Mouse (Mus musculus) heart, embryonic 14.5 days (tissue): ENCODE measurements around the gene Higd1c. TPM values are rescaled to one million over a fixed set of nuclear protein-coding genes. Genes with fewer than 3 reads are reported as not detected.
"Not testable (repeated sequence)": the region's sequence is repeated elsewhere in the genome, so short reads cannot be mapped to it uniquely, and the experiment has no call there.

Source experiments
- ATAC-seq: fragments of 200-750 bp; cut with Nextera tagmentation; 2 replicates; pipeline ENCODE4 v1.8.0; 2017; ENCODE audit warnings: low read depth, moderate TSS enrichment; ENCODE audit not compliant: insufficient number of reproducible peaks, insufficient read depth, low FRiP score
- H3K27ac ChIP-seq, 2 experiments: fragments of 200-500 bp in 1 of 2; fragments of 300-500 bp in 1 of 2; sonication (generic) in 1 of 2; replicated peaks in 1 of 2; 2 replicates each; pipeline ENCODE4 v1.5.1; 2012 to 2014; ENCODE audit warnings: low read depth in 2 of 2, low read length in 2 of 2, control low read depth in 1 of 2, mild to moderate bottlenecking in 1 of 2, mixed read lengths in 1 of 2; ENCODE audit not compliant: control insufficient read depth in 1 of 2, insufficient read depth in 1 of 2
- H3K27me3 ChIP-seq: fragments of 300-500 bp; sonication (generic); 2 replicates; pipeline ENCODE4 v1.6.1; 2014; ENCODE audit warnings: mild to moderate bottlenecking, low read length, control low read depth; ENCODE audit not compliant: control insufficient read depth, insufficient read depth
- H3K36me3 ChIP-seq: fragments of 300-500 bp; sonication (generic); 2 replicates; pipeline ENCODE4 v1.6.1; 2014; ENCODE audit warnings: mild to moderate bottlenecking, control low read depth, low read length, mixed read lengths; ENCODE audit not compliant: control insufficient read depth, insufficient read depth
- H3K4me1 ChIP-seq, 2 experiments: fragments of 200-500 bp in 1 of 2; fragments of 300-500 bp in 1 of 2; sonication (generic) in 1 of 2; 2 replicates each; pipeline ENCODE4 v1.6.1; 2012 to 2014; ENCODE audit warnings: low read length in 2 of 2, control low read depth in 1 of 2, mixed read lengths in 1 of 2; ENCODE audit not compliant: control insufficient read depth in 2 of 2, insufficient read depth in 2 of 2
- H3K4me2 ChIP-seq: fragments of 300-500 bp; sonication (generic); 2 replicates; pipeline ENCODE4 v1.6.1; 2014; ENCODE audit warnings: mild to moderate bottlenecking, low read length
- H3K4me3 ChIP-seq, 2 experiments: fragments of 200-500 bp in 1 of 2; fragments of 300-500 bp in 1 of 2; sonication (generic) in 1 of 2; 2 replicates each; pipeline ENCODE4 v1.5.1; 2012 to 2014; ENCODE audit warnings: low read length in 2 of 2, mild to moderate bottlenecking in 2 of 2, control low read depth in 1 of 2, low read depth in 1 of 2, moderate library complexity in 1 of 2; ENCODE audit not compliant: control insufficient read depth in 1 of 2, insufficient read depth in 1 of 2
- H3K9ac ChIP-seq: fragments of 300-500 bp; sonication (generic); 2 replicates; pipeline ENCODE4 v1.6.1; 2014; ENCODE audit warnings: mild to moderate bottlenecking, low read length
- H3K9me3 ChIP-seq: fragments of 300-500 bp; sonication (generic); 2 replicates; pipeline ENCODE4 v1.6.1; 2016; ENCODE audit warnings: low read length, control low read depth; ENCODE audit not compliant: control insufficient read depth
- WGBS: fragments of 180-500 bp; shearing (Covaris S2); extraction: QIAGEN DNeasy Blood & Tissue Kit; methylation state at CpG from one replicate; pipeline ENCODE4 v1.1.7; 2014; 5-methylcytosine and 5-hydroxymethylcytosine counted together
- polyA plus RNA-seq: library from polyadenylated mRNA; unstranded; fragments of >200 nt; fragmentation: Nextera tagmentation; extraction: Ambion mirVana; gene quantifications from 2 replicates; pipeline ENCODE4 v1.2.1, GENCODE M21; 2014

The Higd1c gene
- polyA plus RNA-seq, 1 experiment from 2014 or later = not detected

GRCm38 (mm10) chr15:100328089-100328488, 36.3 kb upstream of the Higd1c start:
- 57% methylated on average over 3 of the region's 4 CpGs for WGBS
- not testable (repeated sequence) for H3K27me3 ChIP-seq, H3K27ac ChIP-seq, H3K36me3 ChIP-seq, H3K9ac ChIP-seq, H3K4me2 ChIP-seq, H3K9me3 ChIP-seq, H3K4me3 ChIP-seq, ATAC-seq, H3K4me1 ChIP-seq

- H3K4me1 ChIP-seq, H3K9ac ChIP-seq, H3K4me3 ChIP-seq, H3K27ac ChIP-seq, H3K27me3 ChIP-seq, H3K36me3 ChIP-seq, ATAC-seq, H3K4me2 ChIP-seq, H3K9me3 ChIP-seq: not testable (repeated sequence)
- WGBS = 86% methylated on average over 10 of the region's 10 CpGs
Measured at GRCm38 (mm10) chr15:100329336-100329735, 35.0 kb upstream of the Higd1c start.

- no peak overlapping the region for H3K4me3 ChIP-seq
- no peaks in the 10 kb centered on the region for H3K4me1 ChIP-seq
- H3K9me3 ChIP-seq = no peaks in the 10 kb centered on the region
- no peak overlapping the region for H3K27ac ChIP-seq
- H3K9ac ChIP-seq = no peak overlapping the region
- ATAC-seq = no peak
- 93% methylated on average over 7 of the region's 7 CpGs for WGBS
- no peaks in the 10 kb centered on the region for H3K36me3 ChIP-seq
- H3K4me2 ChIP-seq = no peak overlapping the region
- no peaks in the 10 kb centered on the region for H3K27me3 ChIP-seq
Measured at GRCm38 (mm10) chr15:100330739-100331138, 33.6 kb upstream of the Higd1c start.

GRCm38 (mm10) chr15:100332077-100332961, 32.0 kb upstream of the Higd1c start:
- not testable (repeated sequence) for H3K27me3 ChIP-seq, H3K4me2 ChIP-seq, H3K27ac ChIP-seq, ATAC-seq, H3K9me3 ChIP-seq, H3K36me3 ChIP-seq, H3K9ac ChIP-seq, H3K4me3 ChIP-seq, H3K4me1 ChIP-seq
- 25% methylated on average over 2 of the region's 10 CpGs for WGBS

GRCm38 (mm10) chr15:100334629-100335028, 29.7 kb upstream of the Higd1c start, which contains the start of gene Mettl7a3:
TSS of gene Mettl7a3 (plus strand) at chr15:100334929.
- ATAC-seq = no peak
- no peaks in the 10 kb centered on the region for H3K9me3 ChIP-seq
- H3K27me3 ChIP-seq = no peaks in the 10 kb centered on the region
- H3K27ac ChIP-seq = no peak within 1 kb of the TSS
- no peaks in the 10 kb centered on the region for H3K36me3 ChIP-seq
- H3K9ac ChIP-seq = no peak within 1 kb of the TSS
- H3K4me3 ChIP-seq = no peak within 1 kb of the TSS
- no peak within 1 kb of the TSS for H3K4me2 ChIP-seq
- H3K4me1 ChIP-seq = no peaks in the 10 kb centered on the region
- WGBS = 83% methylated on average over 10 of the region's 10 CpGs

GRCm38 (mm10) chr15:100337328-100337727, 27.0 kb upstream of the Higd1c start:
- not testable (repeated sequence) for H3K4me3 ChIP-seq, H3K36me3 ChIP-seq, H3K4me2 ChIP-seq, H3K27me3 ChIP-seq, H3K4me1 ChIP-seq, H3K9ac ChIP-seq, H3K9me3 ChIP-seq, ATAC-seq, H3K27ac ChIP-seq

- not testable (repeated sequence) for ATAC-seq, H3K9ac ChIP-seq, H3K4me3 ChIP-seq, H3K27me3 ChIP-seq, H3K4me1 ChIP-seq, H3K27ac ChIP-seq, H3K4me2 ChIP-seq, H3K36me3 ChIP-seq, H3K9me3 ChIP-seq
- 40% methylated on average over 10 of the region's 10 CpGs for WGBS
Measured at GRCm38 (mm10) chr15:100337847-100338246, 26.5 kb upstream of the Higd1c start.
